In the genomic region with DNA sequence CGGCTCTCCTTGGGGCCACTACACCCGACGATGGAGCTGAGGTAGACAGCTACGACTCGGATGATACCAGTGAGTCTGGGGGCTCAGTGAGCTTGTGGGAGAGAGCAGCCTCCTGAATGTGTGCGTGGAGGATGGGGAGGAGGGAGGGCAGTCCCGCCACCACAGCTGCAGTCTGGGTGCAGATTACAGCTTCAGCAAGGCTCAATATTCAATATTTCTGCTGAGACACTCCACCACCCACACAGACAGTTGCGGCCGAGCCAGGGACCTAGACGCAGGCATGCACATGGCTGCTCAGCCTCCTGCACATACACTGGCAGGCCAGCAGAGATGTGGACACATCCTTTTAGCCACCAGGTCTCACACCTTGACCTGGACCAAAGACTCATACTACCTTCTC, we compare ENCODE assay signal across 8 mouse cellular contexts. TPM values are rescaled to one million over a fixed set of nuclear protein-coding genes. Genes with fewer than 3 reads are reported as not detected.
A peak's percentile ranks its signal among the peaks of the same experiment; 100 is the strongest.
DNase-seq lines count a peak whose midpoint lies in the region; ATAC-seq and TF ChIP-seq lines count a peak whose summit lies in the region.

No protein-coding gene starts in this region.

- H3K27ac ChIP-seq in limb, embryonic 14.5 days (replicated peaks; ENCODE audit: low read depth, low read length), result no peak overlapping the region
- no peak overlapping the region for H3K27ac ChIP-seq in stomach, embryonic 15.5 days

- 29% methylated on average over 10 of the region's 10 CpGs for WGBS in limb, embryonic 14.5 days
- 21% methylated on average over 10 of the region's 10 CpGs for WGBS in stomach, embryonic 15.5 days

- peaks cover 6% of the 10 kb centered on the region; the same call in 1 of the 2 replicates for H3K4me1 ChIP-seq in limb, embryonic 14.5 days (ENCODE audit: control insufficient read depth, insufficient read depth, low read length)
- peaks cover 15% of the 10 kb centered on the region for H3K4me1 ChIP-seq in stomach, embryonic 15.5 days

- H3K9ac ChIP-seq in limb, embryonic 14.5 days (ENCODE audit: low read depth, low read length, severe bottlenecking), result no peak overlapping the region
- no peak overlapping the region for H3K9ac ChIP-seq in stomach, embryonic 15.5 days

- peak; percentile 18 for DNase-seq in cerebellum, adult 9-11 months
- no peak for DNase-seq in cerebellum, adult 9-10 months
- peak; percentile 20 for DNase-seq in retina, postnatal 1 day
- DNase-seq in retina, embryonic 14.5 days (ENCODE audit: low spot score), result no peak
- DNase-seq in limb, embryonic 14.5 days (ENCODE audit: low spot score), result no peak
- DNase-seq in layer of hippocampus, adult 11-12 months (ENCODE audit: low spot score), result no peak
- DNase-seq in ovary, postnatal 36 days (ENCODE audit: low spot score), result no peak

- peak overlapping the region; percentile 97; the same call in 1 of the 2 replicates for H3K4me2 ChIP-seq in limb, embryonic 14.5 days (replicated peaks; ENCODE audit: low read depth, low read length, severe bottlenecking)
- peak overlapping the region; percentile 99 for H3K4me2 ChIP-seq in stomach, embryonic 15.5 days

- peaks cover 32% of the 10 kb centered on the region for H3K27me3 ChIP-seq in limb, embryonic 14.5 days (ENCODE audit: control insufficient read depth, insufficient read depth, low read length)
- peaks cover 22% of the 10 kb centered on the region for H3K27me3 ChIP-seq in stomach, embryonic 15.5 days (replicated peaks)

- H3K36me3 ChIP-seq in limb, embryonic 14.5 days (ENCODE audit: control insufficient read depth, insufficient read depth, low read length), result peaks cover 23% of the 10 kb centered on the region
- peaks cover 21% of the 10 kb centered on the region; the same call in 1 of the 2 replicates for H3K36me3 ChIP-seq in stomach, embryonic 15.5 days

- no peak for ATAC-seq in limb, embryonic 14.5 days (ENCODE audit: low FRiP score, low read depth)
- ATAC-seq in stomach, embryonic 15.5 days (ENCODE audit: insufficient read depth, low FRiP score, low read depth), result no peak

- TF ChIP-seq POLR2A in limb, embryonic 14.5 days (IDR thresholded peaks at IDR 0.05; ENCODE audit: borderline replicate concordance, extremely low read depth, insufficient read depth, insufficient read length), result no peak

- H3K4me3 ChIP-seq in limb, embryonic 14.5 days (replicated peaks; ENCODE audit: low read length), result peak overlapping the region; percentile 50
- no peak overlapping the region for H3K4me3 ChIP-seq in stomach, embryonic 15.5 days (replicated peaks)

- no peaks in the 10 kb centered on the region for H3K9me3 ChIP-seq in limb, embryonic 14.5 days (ENCODE audit: control insufficient read depth, low read length)
- H3K9me3 ChIP-seq in stomach, embryonic 15.5 days, result no peaks in the 10 kb centered on the region

RNA-seq across cellular contexts. Expression of gene Doc2a, which starts 1.6 kb away (rescaled TPM):
- polyA plus RNA-seq in limb, embryonic 14.5 days (2012; rRNA removed), result 1.3 and 2.8 TPM in 2 replicates
- 0.76 and 0.92 TPM in 2 replicates for polyA plus RNA-seq in limb, embryonic 14.5 days (2014; fragmentation: Nextera tagmentation; extraction: Ambion mirVana)
- polyA plus RNA-seq in stomach, embryonic 15.5 days (2015; fragmentation: Nextera tagmentation; extraction: Ambion mirVana), result 0.62 and 0.74 TPM in 2 replicates

RNA-seq across cellular contexts. Expression of gene Hirip3, which starts 13.0 kb away (rescaled TPM):
- 55.1 and 120 TPM in 2 replicates for polyA plus RNA-seq in limb, embryonic 14.5 days (2012; rRNA removed)
- polyA plus RNA-seq in limb, embryonic 14.5 days (2014; fragmentation: Nextera tagmentation; extraction: Ambion mirVana), result 15.2 and 16.1 TPM in 2 replicates
- polyA plus RNA-seq in stomach, embryonic 15.5 days (2015; fragmentation: Nextera tagmentation; extraction: Ambion mirVana), result 28.5 and 28.8 TPM in 2 replicates

RNA-seq across cellular contexts. Expression of gene Ino80e, which starts 13.4 kb away (rescaled TPM):
- 84.3 and 89.8 TPM in 2 replicates for polyA plus RNA-seq in limb, embryonic 14.5 days (2012; rRNA removed)
- polyA plus RNA-seq in limb, embryonic 14.5 days (2014; fragmentation: Nextera tagmentation; extraction: Ambion mirVana), result 86.7 TPM in 2 replicates
- polyA plus RNA-seq in stomach, embryonic 15.5 days (2015; fragmentation: Nextera tagmentation; extraction: Ambion mirVana), result 60.1 and 68.3 TPM in 2 replicates

RNA-seq across cellular contexts. Expression of gene 4930451I11Rik, which starts 17.4 kb away (rescaled TPM):
- polyA plus RNA-seq in limb, embryonic 14.5 days (2012; rRNA removed), result not detected in 2 replicates
- polyA plus RNA-seq in limb, embryonic 14.5 days (2014; fragmentation: Nextera tagmentation; extraction: Ambion mirVana), result not detected in 2 replicates
- not detected in 2 replicates for polyA plus RNA-seq in stomach, embryonic 15.5 days (2015; fragmentation: Nextera tagmentation; extraction: Ambion mirVana)

RNA-seq across cellular contexts. Expression of gene Taok2, which starts 35.7 kb away (rescaled TPM):
- polyA plus RNA-seq in limb, embryonic 14.5 days (2012; rRNA removed), result 106 and 121 TPM in 2 replicates
- 28.5 and 37.1 TPM in 2 replicates for polyA plus RNA-seq in limb, embryonic 14.5 days (2014; fragmentation: Nextera tagmentation; extraction: Ambion mirVana)
- 38.3 and 40.1 TPM in 2 replicates for polyA plus RNA-seq in stomach, embryonic 15.5 days (2015; fragmentation: Nextera tagmentation; extraction: Ambion mirVana)

Comparison
In these comparisons a context has a peak if more than half of its experiments do, and no peak if none do; other contexts are left out.
1. DNase-seq: peak in cerebellum, adult 9-11 months (single experiment) and retina, postnatal 1 day (single experiment); none in cerebellum, adult 9-10 months (single experiment), retina, embryonic 14.5 days (single experiment), limb, embryonic 14.5 days (single experiment), layer of hippocampus, adult 11-12 months (single experiment) and ovary, postnatal 36 days (single experiment).